Mouse (Mus musculus): Measurements from ENCODE around the gene Zbtb16. TPM values are rescaled to one million over a fixed set of nuclear protein-coding genes. Genes with fewer than 3 reads are reported as not detected.

Gene Zbtb16
- 0.26 and 0.36 TPM in 2 replicates for total RNA-seq (2012; rRNA removed)

- no peak within 1 kb of the TSS for H3K27ac ChIP-seq (ENCODE audit: insufficient read depth, low read depth, low read length, poor library complexity, severe bottlenecking)
- H3K4me1 ChIP-seq (ENCODE audit: control insufficient read depth in 2 of 2, insufficient read depth in 2 of 2, low read length in 2 of 2, poor library complexity in 1 of 2): no peaks in the 10 kb centered on the region; a peak in 1 of 4 replicates
- DNase-seq (ENCODE audit: low read depth, low spot score): no peak
- TF ChIP-seq ZC3H11A (IDR thresholded peaks at IDR 0.05; ENCODE audit: borderline replicate concordance, low read depth, low read length) (no peak), HCFC1 (IDR thresholded peaks at IDR 0.05; ENCODE audit: borderline replicate concordance, insufficient read depth, low read length) (peak; percentile 67; the same call in 1 of the 2 replicates)
- in situ Hi-C loops (cut with MboI; ENCODE audit: low sequenced_read_pairs in 2 of 2, unreplicated experiment in 2 of 2): no loop called here
- H3K9ac ChIP-seq (ENCODE audit: insufficient read depth, low read depth, low read length, poor library complexity, severe bottlenecking): peak within 1 kb of the TSS; percentile 18
- no peaks in the 10 kb centered on the region for H3K9me3 ChIP-seq (ENCODE audit: control insufficient read depth, insufficient read depth, low read depth, low read length)
- no peaks in the 10 kb centered on the region for H3K36me3 ChIP-seq (ENCODE audit: control insufficient read depth, insufficient read depth, low read length, poor library complexity, severe bottlenecking)
- peak within 1 kb of the TSS; percentile 74 to 76 for H3K4me3 ChIP-seq (ENCODE audit: insufficient read depth in 1 of 2, low read depth in 1 of 2, low read length in 2 of 2, poor library complexity in 1 of 2, severe bottlenecking in 1 of 2)
These were observed at the start of gene Zbtb16 for GRCm38 (mm10) chr9:48835631-48836565. Gene Zbtb16, minus strand, starts transcription at chr9:48836222.

- Histone ChIP-seq H3K4me3 (ENCODE audit: insufficient read depth in 1 of 2, low read depth in 1 of 2, low read length in 2 of 2, poor library complexity in 1 of 2, severe bottlenecking in 1 of 2) (no peak overlapping the region), H3K9ac (ENCODE audit: insufficient read depth, low read depth, low read length, poor library complexity, severe bottlenecking) (no peak overlapping the region), H3K27ac (ENCODE audit: insufficient read depth, low read depth, low read length, poor library complexity, severe bottlenecking) (no peak overlapping the region), H3K9me3 (ENCODE audit: control insufficient read depth, insufficient read depth, low read depth, low read length) (no peaks in the 10 kb centered on the region), H3K36me3 (ENCODE audit: control insufficient read depth, insufficient read depth, low read length, poor library complexity, severe bottlenecking) (no peaks in the 10 kb centered on the region), H3K4me1 (ENCODE audit: control insufficient read depth in 2 of 2, insufficient read depth in 2 of 2, low read length in 2 of 2, poor library complexity in 1 of 2) (no peaks in the 10 kb centered on the region)
- in situ Hi-C loops (cut with MboI; ENCODE audit: low sequenced_read_pairs in 2 of 2, unreplicated experiment in 2 of 2): no loop called here
- no peak for DNase-seq (ENCODE audit: low read depth, low spot score)
- TF ChIP-seq CHD2 (IDR thresholded peaks at IDR 0.05; ENCODE audit: low read depth, low read length) (no peak), ZNF384 (IDR thresholded peaks at IDR 0.05; ENCODE audit: low read depth, low read length) (no peak), ZC3H11A (IDR thresholded peaks at IDR 0.05; ENCODE audit: borderline replicate concordance, low read depth, low read length) (no peak), HCFC1 (IDR thresholded peaks at IDR 0.05; ENCODE audit: borderline replicate concordance, insufficient read depth, low read length) (no peak), MAFK (IDR thresholded peaks at IDR 0.05; ENCODE audit: insufficient read depth, low read depth, low read length) (no peak)
These were observed 36.9 kb upstream of the Zbtb16 start for GRCm38 (mm10) chr9:48872896-48873295.

GRCm38 (mm10) chr9:48866523-48867121, 30.6 kb upstream of the Zbtb16 start:
- H3K27ac ChIP-seq (ENCODE audit: insufficient read depth, low read depth, low read length, poor library complexity, severe bottlenecking): no peak overlapping the region
- in situ Hi-C loops (cut with MboI; ENCODE audit: low sequenced_read_pairs in 2 of 2, unreplicated experiment in 2 of 2): no loop called here
- H3K9ac ChIP-seq (ENCODE audit: insufficient read depth, low read depth, low read length, poor library complexity, severe bottlenecking): no peak overlapping the region
- peaks cover 0 to 2% of the 10 kb centered on the region in 2 experiments; a peak in 1 of 4 replicates for H3K4me1 ChIP-seq (ENCODE audit: control insufficient read depth in 2 of 2, insufficient read depth in 2 of 2, low read length in 2 of 2, poor library complexity in 1 of 2)
- no peaks in the 10 kb centered on the region for H3K9me3 ChIP-seq (ENCODE audit: control insufficient read depth, insufficient read depth, low read depth, low read length)
- no peaks in the 10 kb centered on the region for H3K36me3 ChIP-seq (ENCODE audit: control insufficient read depth, insufficient read depth, low read length, poor library complexity, severe bottlenecking)
- DNase-seq (ENCODE audit: low read depth, low spot score): no peak
- H3K4me3 ChIP-seq (ENCODE audit: insufficient read depth in 1 of 2, low read depth in 1 of 2, low read length in 2 of 2, poor library complexity in 1 of 2, severe bottlenecking in 1 of 2): no peak overlapping the region
- no peak for TF ChIP-seq CHD2 (IDR thresholded peaks at IDR 0.05; ENCODE audit: low read depth, low read length)
- TF ChIP-seq HCFC1 (IDR thresholded peaks at IDR 0.05; ENCODE audit: borderline replicate concordance, insufficient read depth, low read length): no peak
- no peak for TF ChIP-seq ZNF384 (IDR thresholded peaks at IDR 0.05; ENCODE audit: low read depth, low read length)
- TF ChIP-seq ZC3H11A (IDR thresholded peaks at IDR 0.05; ENCODE audit: borderline replicate concordance, low read depth, low read length): no peak

GRCm38 (mm10) chr9:48865235-48865634, 29.2 kb upstream of the Zbtb16 start:
- no peaks in the 10 kb centered on the region for H3K9me3 ChIP-seq (ENCODE audit: control insufficient read depth, insufficient read depth, low read depth, low read length)
- no peak for DNase-seq (ENCODE audit: low read depth, low spot score)
- in situ Hi-C loops (cut with MboI; ENCODE audit: low sequenced_read_pairs in 2 of 2, unreplicated experiment in 2 of 2): no loop called here
- H3K36me3 ChIP-seq (ENCODE audit: control insufficient read depth, insufficient read depth, low read length, poor library complexity, severe bottlenecking): no peaks in the 10 kb centered on the region
- no peak overlapping the region for H3K4me3 ChIP-seq (ENCODE audit: insufficient read depth in 1 of 2, low read depth in 1 of 2, low read length in 2 of 2, poor library complexity in 1 of 2, severe bottlenecking in 1 of 2)
- H3K27ac ChIP-seq (ENCODE audit: insufficient read depth, low read depth, low read length, poor library complexity, severe bottlenecking): no peak overlapping the region
- no peak overlapping the region for H3K9ac ChIP-seq (ENCODE audit: insufficient read depth, low read depth, low read length, poor library complexity, severe bottlenecking)
- TF ChIP-seq MAFK (IDR thresholded peaks at IDR 0.05; ENCODE audit: insufficient read depth, low read depth, low read length) (no peak), ZC3H11A (IDR thresholded peaks at IDR 0.05; ENCODE audit: borderline replicate concordance, low read depth, low read length) (no peak)
- H3K4me1 ChIP-seq (ENCODE audit: control insufficient read depth in 2 of 2, insufficient read depth in 2 of 2, low read length in 2 of 2, poor library complexity in 1 of 2): peaks cover 0 to 5% of the 10 kb centered on the region in 2 experiments; a peak in 1 of 4 replicates
